Mouse (Mus musculus) megakaryocyte, adult 5-6 weeks (primary cell): ENCODE results near the gene Gm7879. TPM values are rescaled to one million over a fixed set of nuclear protein-coding genes. Genes with fewer than 3 reads are reported as not detected.
A peak's percentile ranks its signal among the peaks of the same experiment; 100 is the strongest.
"Not testable (repeated sequence)": the region's sequence is repeated elsewhere in the genome, so short reads cannot be mapped to it uniquely, and the experiment has no call there.

Source experiments
- ATAC-seq: 2 replicates; pipeline ENCODE4 v1.8.0; 2016; ENCODE audit warnings: mild to moderate bottlenecking, inconsistent platforms; ENCODE audit not compliant: poor library complexity, severe bottlenecking
- total RNA-seq, 2 experiments: library from RNA; stranded (forward) in 1 of 2; stranded (reverse) in 1 of 2; fragments of 153-499, 151-499 nt in 1 of 2; fragments of 221-1000, 200-1000 nt in 1 of 2; gene quantifications; 2 replicates each; pipeline versions ENCODE4 v1.2.3 to v1.2.4; 2015 to 2017

The Gm7879 gene
- 2.4 and 5.7 TPM in 2 replicates for total RNA-seq (2015)
- total RNA-seq (2017) = 1.7 and 3.1 TPM in 2 replicates

DNA sequence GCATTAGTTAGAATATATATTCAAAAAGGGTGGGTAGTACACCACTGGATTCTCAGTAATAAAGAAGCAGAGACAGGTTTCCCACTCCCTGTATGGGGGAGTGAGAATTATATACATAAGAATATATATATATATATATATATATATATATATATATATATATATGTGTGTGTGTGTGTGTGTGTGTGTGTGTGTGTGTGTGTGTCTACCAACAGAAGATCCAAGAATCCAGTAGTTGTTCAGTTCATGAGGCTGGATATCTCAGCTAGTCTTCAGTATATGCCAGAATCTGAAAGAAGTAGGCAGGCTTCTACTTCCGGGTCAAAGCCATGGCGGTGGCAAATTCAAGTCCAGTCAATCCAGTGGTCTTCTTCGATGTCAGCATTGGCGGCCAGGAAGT is at the start of gene Gm7879:
Gm7879 (plus strand) TSS at position 301 of the 400 bp plus-strand sequence.
- not testable (repeated sequence) for ATAC-seq

DNA sequence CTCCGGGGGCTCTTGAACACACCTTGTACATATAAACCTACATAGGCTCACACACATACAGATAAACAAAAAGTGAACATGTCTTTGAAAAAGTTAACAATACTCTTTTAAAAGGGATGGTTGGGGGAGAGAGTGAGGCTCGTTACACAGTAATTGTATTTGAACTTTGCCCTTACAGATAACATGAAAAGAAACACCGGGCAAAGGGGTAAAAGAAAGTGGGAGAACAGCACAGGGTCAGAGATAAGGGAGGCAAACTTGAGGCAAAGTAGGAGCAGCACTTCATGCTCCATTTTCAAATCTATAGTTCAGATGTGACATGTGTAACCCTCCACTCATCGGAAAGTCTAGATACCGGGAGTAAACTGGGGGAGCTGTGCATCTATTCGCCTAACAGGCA is 49.3 kb upstream of the Gm7879 start:
- ATAC-seq = no peak

- ATAC-seq = no peak
These were observed 47.6 kb upstream of the Gm7879 start for GRCm38 (mm10) chr5:43865316-43865715.

- no peak for ATAC-seq
These were observed 44.7 kb upstream of the Gm7879 start, which contains the start of gene Cd38 for GRCm38 (mm10) chr5:43868253-43868652. TSS of gene Cd38 (plus strand) at chr5:43868553.

DNA sequence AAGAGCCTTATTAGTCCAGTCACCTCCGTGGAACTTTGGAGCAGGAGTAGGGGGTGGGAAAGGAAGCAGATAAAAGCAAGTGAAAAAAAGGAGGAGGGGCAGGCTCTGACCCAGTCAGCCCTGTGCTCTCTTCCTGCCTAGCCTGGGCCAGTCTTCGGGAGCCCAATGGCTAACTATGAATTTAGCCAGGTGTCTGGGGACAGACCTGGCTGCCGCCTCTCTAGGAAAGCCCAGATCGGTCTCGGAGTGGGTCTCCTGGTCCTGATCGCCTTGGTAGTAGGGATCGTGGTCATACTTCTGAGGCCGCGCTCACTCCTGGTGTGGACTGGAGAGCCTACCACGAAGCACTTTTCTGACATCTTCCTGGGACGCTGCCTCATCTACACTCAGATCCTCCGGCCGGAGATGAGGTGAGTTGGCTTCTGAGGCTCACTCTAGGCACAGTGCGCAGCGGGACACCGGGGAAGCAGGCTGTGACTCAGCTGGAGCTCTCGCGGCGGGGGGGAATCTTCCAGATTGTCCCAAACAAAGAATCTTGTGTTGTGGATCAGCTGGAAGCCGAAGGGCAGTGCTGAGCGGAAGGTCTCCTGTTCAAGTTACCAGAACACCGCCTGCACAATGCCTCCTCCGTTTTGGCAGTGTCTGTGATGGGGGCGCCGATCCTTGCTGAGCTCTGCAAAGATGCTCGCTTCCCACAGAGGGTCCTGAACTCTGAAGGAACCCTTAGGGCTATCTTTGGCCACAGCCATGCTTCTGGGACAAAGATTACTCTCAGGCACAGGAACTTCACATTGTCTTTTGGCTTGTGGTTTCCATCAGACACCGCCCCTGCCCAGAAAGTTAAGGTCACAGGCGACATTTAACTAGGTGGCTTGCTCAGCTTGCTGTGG is 44.0 kb upstream of the Gm7879 start:
- peak; percentile 59 for ATAC-seq

- ATAC-seq = no peak
These were observed 41.1 kb upstream of the Gm7879 start for GRCm38 (mm10) chr5:43871845-43872244.

- 0 out of 2 replicates have a peak, but pooled peaks have one; percentile 24 for ATAC-seq
These were observed 40.3 kb upstream of the Gm7879 start for GRCm38 (mm10) chr5:43872652-43873051.

DNA sequence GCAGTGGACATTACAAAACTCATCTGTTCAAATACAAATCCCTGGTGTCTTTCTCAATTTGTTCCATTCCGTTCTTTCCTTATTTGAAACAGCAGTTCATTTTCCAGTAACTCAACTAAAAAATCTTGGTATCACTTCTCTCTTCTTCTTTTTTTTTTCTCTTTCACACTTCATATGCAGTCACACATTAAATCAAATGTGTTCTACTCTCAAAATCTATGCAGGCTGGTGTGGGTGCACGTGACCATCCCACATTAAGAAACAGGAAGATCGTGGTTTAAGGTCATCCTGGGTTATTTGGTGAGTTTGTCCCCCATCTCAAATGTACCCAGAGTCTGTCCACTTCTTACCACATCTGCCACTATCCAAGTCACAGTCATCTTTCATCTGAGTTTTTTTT is 30.9 kb upstream of the Gm7879 start:
- ATAC-seq = peak; percentile 74

DNA sequence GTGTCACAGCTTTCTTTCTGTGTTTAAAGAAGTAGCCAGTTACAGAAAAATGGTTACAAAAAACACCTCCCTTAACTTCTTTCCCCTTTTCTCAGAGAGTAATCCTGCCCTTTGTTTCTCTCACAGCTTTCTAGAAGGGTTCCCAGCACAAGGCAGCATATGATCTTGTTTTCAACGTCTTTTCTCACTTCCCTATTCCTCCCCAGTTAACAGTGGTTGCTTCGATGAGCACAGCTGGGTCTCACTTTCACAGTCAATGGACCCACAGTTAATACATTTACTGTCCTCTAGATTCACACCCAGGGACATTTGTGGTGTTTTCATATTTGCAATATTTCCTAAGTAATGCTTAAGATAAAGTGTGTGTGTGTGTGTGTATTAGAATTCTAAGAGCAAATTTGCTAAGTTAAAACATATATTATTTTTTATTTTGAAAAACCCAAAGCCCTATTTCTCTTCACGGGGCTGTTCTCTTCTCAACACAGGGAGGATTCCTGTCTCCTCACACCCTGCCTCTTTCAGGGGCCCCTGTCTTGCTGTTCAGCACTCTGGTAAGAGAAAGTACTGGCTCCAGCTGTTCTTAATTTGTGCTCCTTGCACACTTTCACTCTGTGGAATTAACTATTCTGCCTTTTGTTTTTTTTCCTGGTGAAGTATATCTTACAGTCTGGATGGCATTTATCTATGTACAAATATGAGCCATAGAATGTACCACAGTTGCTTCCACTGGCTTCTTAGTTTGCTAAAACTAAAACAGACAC is 27.7 kb upstream of the Gm7879 start:
- peak; percentile 79 for ATAC-seq

GRCm38 (mm10) chr5:43892386-43892785 is 20.6 kb upstream of the Gm7879 start:
- ATAC-seq = peak; percentile 74

DNA sequence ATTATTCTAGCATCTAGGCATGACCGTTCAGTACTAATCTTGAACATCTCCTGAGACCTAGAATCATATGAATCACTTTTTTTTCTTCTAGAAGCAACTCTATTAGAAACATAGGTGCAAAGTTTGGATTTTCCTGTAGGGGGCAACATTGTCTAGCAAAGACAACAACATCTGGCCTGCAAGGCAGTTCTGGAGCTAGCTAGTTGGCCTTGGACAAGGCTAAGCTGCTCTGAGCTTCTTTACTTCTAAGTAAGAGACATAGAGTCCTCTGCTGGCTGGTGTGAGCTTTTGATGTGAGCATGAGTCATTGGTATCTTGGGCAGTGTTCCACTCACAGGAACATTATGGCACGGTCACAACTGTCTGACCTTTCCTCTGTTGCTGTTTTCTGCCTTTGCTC is 18.8 kb upstream of the Gm7879 start:
- ATAC-seq = peak; percentile 74

DNA sequence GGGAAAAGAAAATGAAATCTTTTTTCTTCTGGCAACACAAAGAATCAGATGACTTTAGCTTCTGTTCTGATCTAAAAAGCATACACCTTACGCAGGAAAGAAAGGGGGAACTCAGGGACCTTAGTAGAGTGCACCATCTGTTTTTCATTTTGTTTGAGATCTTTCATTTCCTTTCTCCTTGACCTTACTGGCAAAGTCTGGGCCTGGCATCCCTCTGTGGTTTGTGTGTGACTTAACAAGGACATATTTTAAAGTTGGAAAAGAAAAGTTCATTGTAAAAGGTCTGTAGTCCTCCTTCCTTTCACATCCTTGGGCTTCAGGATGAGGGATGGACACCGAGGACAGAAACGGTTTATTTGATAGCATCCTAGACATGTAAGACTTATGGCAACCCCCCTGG is 17.0 kb upstream of the Gm7879 start:
- ATAC-seq = no peak

- no peak for ATAC-seq
These were observed 8.3 kb upstream of the Gm7879 start for GRCm38 (mm10) chr5:43904685-43905084.

GRCm38 (mm10) chr5:43909213-43909612 is 3.7 kb upstream of the Gm7879 start:
- ATAC-seq = no peak

DNA sequence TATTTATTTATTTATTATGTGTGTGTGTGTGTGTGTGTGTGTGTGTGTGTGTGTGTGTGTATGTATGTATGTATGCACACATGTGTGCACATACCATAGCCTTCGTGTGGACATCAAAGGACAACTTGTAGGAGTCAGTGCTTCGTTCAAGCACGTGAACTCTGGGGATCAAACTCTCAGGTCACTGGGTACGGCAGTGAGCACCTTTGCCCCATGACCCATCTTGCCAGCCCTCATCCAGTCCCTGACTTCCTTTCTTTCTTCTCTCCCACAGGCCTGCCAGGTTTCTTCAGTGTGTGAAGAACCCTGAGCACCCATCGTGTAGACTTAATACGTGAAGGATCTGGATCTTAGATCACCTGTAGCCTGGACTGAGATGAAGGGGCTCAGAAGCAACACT is 2.9 kb upstream of the Gm7879 start:
- ATAC-seq = no peak

DNA sequence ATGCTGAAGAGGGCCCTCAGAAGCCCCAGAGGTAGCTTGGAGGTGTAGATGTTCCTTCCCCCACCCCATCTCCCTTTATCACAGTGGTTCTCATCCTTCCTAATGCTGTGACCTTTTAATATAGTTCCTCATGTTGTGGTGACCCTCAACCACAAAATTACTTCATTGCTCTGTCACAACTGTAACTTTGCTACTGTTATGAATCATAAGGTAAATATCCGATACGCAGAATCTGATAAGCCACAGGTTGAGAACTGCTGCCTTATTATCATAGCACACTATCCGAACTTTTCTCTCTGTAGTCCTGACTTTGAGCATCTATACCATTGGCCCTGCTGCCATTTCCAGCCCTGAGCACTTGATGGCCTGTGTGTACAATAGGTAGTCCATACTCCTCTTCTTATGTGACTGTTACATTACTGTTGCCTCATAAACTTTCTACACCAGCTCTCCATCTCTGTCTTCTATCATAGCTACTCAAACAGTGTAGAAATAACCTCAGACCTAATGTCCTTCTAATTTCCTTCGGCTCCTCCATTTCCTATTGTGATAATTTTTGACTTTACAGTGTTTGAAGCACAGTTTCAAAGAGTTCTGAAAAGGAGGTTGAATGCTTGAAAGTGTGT is 2.4 kb downstream of the Gm7879 start:
- ATAC-seq = peak; percentile 72

DNA sequence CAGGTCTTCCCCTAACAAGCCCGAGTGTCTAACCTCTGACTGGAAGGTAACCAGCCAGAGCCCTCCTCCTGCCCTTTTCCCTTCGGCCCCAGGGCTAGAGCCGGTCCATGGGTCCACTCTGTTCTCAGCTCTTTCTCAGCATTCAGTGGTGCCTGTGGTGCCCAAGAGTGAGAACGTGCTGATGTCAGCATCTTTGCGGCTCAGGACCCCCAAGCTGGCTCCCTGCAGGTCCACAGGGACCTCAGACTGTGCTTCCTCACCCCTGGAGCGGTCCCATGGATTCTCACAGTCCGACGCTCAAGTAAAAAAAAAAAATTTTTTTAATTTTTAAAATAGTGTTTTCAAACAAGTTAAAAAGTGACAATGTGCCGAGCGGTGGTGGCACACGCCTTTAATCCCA is 8.9 kb downstream of the Gm7879 start:
- ATAC-seq = no peak

GRCm38 (mm10) chr5:43923933-43924332 is 11.0 kb downstream of the Gm7879 start:
- peak; percentile 75 for ATAC-seq

DNA sequence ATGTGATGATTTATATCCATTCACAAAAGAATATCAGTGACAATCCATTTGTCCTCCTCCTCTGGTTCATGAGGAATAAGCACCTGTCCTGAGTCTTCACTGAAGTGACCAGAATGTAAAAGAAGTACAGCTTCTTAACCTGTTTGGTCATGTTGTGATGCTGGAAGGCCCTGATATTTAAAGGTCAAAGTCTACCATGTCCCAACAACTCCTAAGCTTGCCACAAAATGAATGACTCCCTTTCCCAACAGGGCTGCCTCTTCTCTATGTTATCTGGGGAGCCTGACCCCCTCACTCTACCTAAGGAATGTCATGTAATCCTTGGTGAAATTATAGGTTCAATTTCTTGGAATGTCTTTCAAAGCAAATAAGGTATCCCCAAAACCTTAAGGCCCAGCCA is 14.8 kb downstream of the Gm7879 start:
- no peak for ATAC-seq

- no peak for ATAC-seq
These were observed 20.3 kb downstream of the Gm7879 start for GRCm38 (mm10) chr5:43933269-43933668.

- ATAC-seq = peak; percentile 31; the same call in 1 of the 2 replicates
These were observed 34.5 kb downstream of the Gm7879 start for GRCm38 (mm10) chr5:43947330-43947977.
